Mouse (Mus musculus) ES-Bruce4 (cell line): Measurements from ENCODE around the gene Frmd4a. TPM values are rescaled to one million over a fixed set of nuclear protein-coding genes. Genes with fewer than 3 reads are reported as not detected.

Experiments
- H3K27ac ChIP-seq: 2 replicates; pipeline ENCODE4 v1.5.1; 2012; ENCODE audit warnings: low read length, inconsistent platforms; ENCODE audit not compliant: insufficient read depth
- H3K27me3 ChIP-seq: 2 replicates; pipeline ENCODE4 v1.6.1; 2012; ENCODE audit warnings: mild to moderate bottlenecking, low read length, inconsistent platforms; ENCODE audit not compliant: control insufficient read depth, poor library complexity, insufficient read depth, severe bottlenecking
- H3K36me3 ChIP-seq: 2 replicates; pipeline ENCODE4 v1.6.1; 2012; ENCODE audit warnings: inconsistent platforms, mild to moderate bottlenecking, low read length, moderate library complexity; ENCODE audit not compliant: control insufficient read depth, poor library complexity, insufficient read depth, severe bottlenecking
- H3K4me1 ChIP-seq: one replicate; pipeline ENCODE4 v1.8.1; 2011; ENCODE audit warnings: low read length; ENCODE audit not compliant: control insufficient read depth, insufficient read depth
- H3K4me3 ChIP-seq: 2 replicates; pipeline ENCODE4 v1.5.1; 2011; ENCODE audit warnings: low read depth, mild to moderate bottlenecking, low read length
- H3K9ac ChIP-seq: 2 replicates; pipeline ENCODE4 v1.6.1; 2012; ENCODE audit warnings: low read depth, mild to moderate bottlenecking, inconsistent platforms; ENCODE audit not compliant: poor library complexity, severe bottlenecking
- H3K9me3 ChIP-seq: replicated peaks from 2 replicates; pipeline ENCODE4 v1.6.1; 2012; ENCODE audit warnings: mild to moderate bottlenecking, low read length, inconsistent platforms; ENCODE audit not compliant: control insufficient read depth, poor library complexity, insufficient read depth, severe bottlenecking
- CTCF ChIP-seq: IDR thresholded peaks from one replicate; pipeline ENCODE4 v1.8.1; 2011; ENCODE audit warnings: low read depth, low read length
- EP300 ChIP-seq: IDR thresholded peaks from 2 replicates; pipeline ENCODE4 v1.6.1; 2011; ENCODE audit warnings: low read depth, low read length; ENCODE audit not compliant: insufficient read depth
- POLR2A ChIP-seq: IDR thresholded peaks from one replicate; pipeline ENCODE4 v1.8.1; 2011; ENCODE audit warnings: low read length; ENCODE audit not compliant: insufficient read depth
- polyA plus RNA-seq: library from polyadenylated mRNA; stranded (reverse); fragments of >200 nt; gene quantifications from 2 replicates; pipeline ENCODE4 v1.2.4, GENCODE M21; 2011; ENCODE audit warnings: low read depth; ENCODE audit not compliant: missing spikeins, insufficient read depth, insufficient read length

The Frmd4a gene
- polyA plus RNA-seq, 1 experiment: 5.6 TPM

DNA sequence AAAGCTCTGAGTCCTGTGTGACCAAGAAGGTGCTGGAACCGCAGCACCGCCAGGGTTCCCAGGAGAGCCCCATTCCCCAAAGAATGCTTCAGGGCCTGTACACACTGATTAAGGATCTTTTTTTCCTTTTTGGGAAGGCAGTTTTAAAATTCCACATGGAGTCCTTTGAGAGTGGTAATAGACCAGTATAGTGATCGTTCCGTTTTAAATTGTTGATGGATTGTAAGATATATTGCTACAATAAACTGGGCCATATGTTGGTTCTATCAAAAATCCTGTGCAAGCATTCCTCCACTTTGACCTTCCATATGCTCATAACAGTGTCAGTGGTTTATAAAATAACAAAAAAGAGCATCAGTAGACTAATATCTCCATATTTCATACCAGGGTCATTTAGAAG, 424.3 kb downstream of the Frmd4a start:
- TF ChIP-seq POLR2A: no peak
- no peak for TF ChIP-seq EP300
- TF ChIP-seq CTCF: no peak
- Histone ChIP-seq H3K4me1 (no peaks in the 10 kb centered on the region), H3K9ac (no peak overlapping the region), H3K4me3 (no peak overlapping the region), H3K36me3 (no peaks in the 10 kb centered on the region), H3K9me3 (no peaks in the 10 kb centered on the region; the same call in 1 of the 2 replicates), H3K27ac (no peak overlapping the region), H3K27me3 (no peaks in the 10 kb centered on the region)

- no peak overlapping the region for H3K27ac ChIP-seq
- H3K9ac ChIP-seq: no peak overlapping the region
- H3K36me3 ChIP-seq: no peaks in the 10 kb centered on the region
- no peak overlapping the region for H3K4me3 ChIP-seq
- no peaks in the 10 kb centered on the region; the same call in 1 of the 2 replicates for H3K9me3 ChIP-seq
- no peaks in the 10 kb centered on the region for H3K27me3 ChIP-seq
- TF ChIP-seq EP300 (no peak), CTCF (no peak), POLR2A (no peak)
- no peaks in the 10 kb centered on the region for H3K4me1 ChIP-seq
These were observed 427.2 kb downstream of the Frmd4a start for GRCm38 (mm10) chr2:4444740-4445139.

GRCm38 (mm10) chr2:4445629-4446400, 428.3 kb downstream of the Frmd4a start:
- no peak overlapping the region for H3K9ac ChIP-seq
- no peak for TF ChIP-seq CTCF
- TF ChIP-seq EP300: no peak
- TF ChIP-seq POLR2A: no peak
- no peaks in the 10 kb centered on the region for H3K36me3 ChIP-seq
- no peak overlapping the region for H3K27ac ChIP-seq
- no peaks in the 10 kb centered on the region; the same call in 1 of the 2 replicates for H3K9me3 ChIP-seq
- no peak overlapping the region for H3K4me3 ChIP-seq
- H3K27me3 ChIP-seq: no peaks in the 10 kb centered on the region
- no peaks in the 10 kb centered on the region for H3K4me1 ChIP-seq

GRCm38 (mm10) chr2:4449860-4450480, 432.5 kb downstream of the Frmd4a start:
- no peaks in the 10 kb centered on the region for H3K36me3 ChIP-seq
- H3K4me1 ChIP-seq: no peaks in the 10 kb centered on the region
- no peaks in the 10 kb centered on the region; the same call in 1 of the 2 replicates for H3K9me3 ChIP-seq
- H3K27ac ChIP-seq: no peak overlapping the region
- no peak overlapping the region for H3K4me3 ChIP-seq
- no peak overlapping the region for H3K9ac ChIP-seq
- TF ChIP-seq CTCF (no peak), EP300 (no peak), POLR2A (no peak)
- no peaks in the 10 kb centered on the region for H3K27me3 ChIP-seq

DNA sequence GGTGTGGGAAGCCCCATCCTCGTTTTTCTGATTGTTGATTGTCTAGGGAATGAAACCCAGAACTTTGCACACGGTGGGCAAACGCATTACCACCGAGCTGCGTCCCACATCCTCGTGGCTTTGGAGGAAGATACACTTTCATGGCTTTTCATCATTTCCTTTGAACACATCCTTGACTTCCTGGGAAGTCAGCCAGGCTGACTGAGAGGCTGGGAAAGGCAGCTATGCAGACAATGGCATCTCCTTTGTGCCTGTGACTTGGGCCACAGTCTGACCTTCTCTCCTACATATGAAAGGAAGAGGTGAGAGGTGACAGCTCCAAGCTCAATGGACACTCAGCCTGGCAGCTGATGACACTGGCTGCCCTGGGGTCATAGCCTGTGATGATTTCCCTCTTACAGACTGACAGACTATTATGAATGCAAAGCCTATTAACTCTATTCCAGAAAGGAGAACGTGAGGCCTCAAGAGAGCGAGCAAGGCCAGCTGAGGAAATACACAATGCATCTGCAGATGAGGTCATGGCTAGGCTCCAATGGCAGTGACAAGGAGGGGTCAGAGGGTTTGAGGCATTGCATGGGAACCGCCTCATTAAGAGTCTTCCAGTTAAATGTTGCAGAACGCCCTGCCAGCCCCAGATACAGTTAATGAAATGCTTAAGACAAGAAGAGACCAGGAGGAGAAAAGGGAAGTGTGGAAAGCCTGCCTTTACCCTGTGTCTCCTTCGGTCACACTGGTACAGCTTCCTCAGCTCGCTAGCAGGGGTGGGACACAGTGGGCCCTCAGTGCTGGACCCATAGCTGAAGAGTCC, 435.3 kb downstream of the Frmd4a start:
- Histone ChIP-seq H3K36me3 (no peaks in the 10 kb centered on the region), H3K27ac (no peak overlapping the region), H3K9me3 (no peaks in the 10 kb centered on the region), H3K9ac (no peak overlapping the region), H3K4me3 (no peak overlapping the region), H3K4me1 (no peaks in the 10 kb centered on the region), H3K27me3 (no peaks in the 10 kb centered on the region)
- no peak for TF ChIP-seq EP300
- no peak for TF ChIP-seq POLR2A
- no peak for TF ChIP-seq CTCF
